Mouse (Mus musculus) liver, embryonic 14.5 days (tissue): ENCODE results near the gene Olfr283.

ENCODE experiments used
- CTCF ChIP-seq: IDR thresholded peaks from 2 replicates; pipeline ENCODE4 v1.5.1; 2016; ENCODE audit warnings: antibody characterized with exemption, low read depth, control low read depth
- EP300 ChIP-seq: IDR thresholded peaks from 2 replicates; pipeline ENCODE4 v1.6.1; 2016; ENCODE audit warnings: antibody characterized with exemption, low read depth

DNA sequence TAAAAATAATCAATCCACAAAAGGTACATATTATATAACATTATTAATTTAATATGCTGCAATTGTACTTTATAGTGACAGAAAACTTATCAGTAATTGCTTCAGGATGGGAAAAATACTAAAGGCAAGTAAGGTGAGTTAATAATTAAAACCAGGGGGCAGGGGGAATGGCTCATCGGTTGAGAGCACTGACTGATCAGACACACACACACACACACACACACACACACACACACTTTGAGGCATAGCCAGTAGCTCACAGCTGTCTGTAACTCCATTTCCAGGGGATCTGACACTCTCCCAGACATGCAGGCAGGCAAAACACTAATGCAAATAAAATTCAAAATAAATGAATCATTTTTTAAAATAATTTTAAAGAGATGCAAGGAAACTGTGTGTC lies 16.4 kb upstream of the Olfr283 start:
- TF ChIP-seq EP300 (no peak), CTCF (no peak)
